Mouse (Mus musculus) brain, embryonic 14.5 days (tissue): ENCODE measurements around the gene Pde6b. TPM values are rescaled to one million over a fixed set of nuclear protein-coding genes. Genes with fewer than 3 reads are reported as not detected.

ENCODE experiments used
- DNase-seq: peaks from one replicate; pipeline ENCODE4 v3.0.0-alpha.2; 2011; ENCODE audit warnings: low read depth
- CTCF ChIP-seq: fragments of 200-500 bp; IDR thresholded peaks from 2 replicates; pipeline ENCODE4 v1.5.1; 2012; ENCODE audit warnings: inconsistent platforms, mild to moderate bottlenecking, moderate library complexity, borderline replicate concordance; ENCODE audit not compliant: insufficient read depth, insufficient read length; ENCODE audit errors: extremely low read depth
- POLR2A ChIP-seq: fragments of 200-500 bp; IDR thresholded peaks from 2 replicates; pipeline ENCODE4 v1.6.1; 2012; ENCODE audit warnings: mild to moderate bottlenecking, inconsistent platforms, borderline replicate concordance; ENCODE audit not compliant: poor library complexity, insufficient read depth, insufficient read length, severe bottlenecking; ENCODE audit errors: extremely low read depth
- polyA plus RNA-seq: library from polyadenylated mRNA; depleted of rRNA; stranded (reverse); fragments of >200 nt; gene quantifications from 2 replicates; pipeline ENCODE4 v1.2.3, GENCODE M21; 2012

Pde6b gene
- polyA plus RNA-seq, 1 experiment, result not detected

DNA sequence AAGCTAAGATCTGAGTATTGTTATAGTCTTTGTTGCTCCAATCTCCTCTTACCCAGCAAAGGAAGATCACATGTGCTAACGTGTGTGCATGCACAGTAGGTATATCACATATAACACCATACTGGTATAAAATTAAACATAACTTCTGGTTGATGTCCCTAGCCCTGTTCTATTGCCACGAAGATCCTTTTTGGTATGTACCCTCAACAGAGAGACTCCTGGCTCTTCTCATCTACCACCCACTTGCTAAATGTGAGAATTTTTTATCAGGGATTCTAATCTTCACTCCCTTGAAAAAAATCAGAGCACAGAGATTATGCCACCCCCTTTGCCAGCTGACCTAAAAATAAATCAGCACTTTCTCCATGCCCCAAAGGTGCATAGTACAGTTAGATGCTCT, 18.8 kb downstream of the Pde6b start:
- TF ChIP-seq CTCF (no peak), POLR2A (no peak)
- DNase-seq, result no peak

DNA sequence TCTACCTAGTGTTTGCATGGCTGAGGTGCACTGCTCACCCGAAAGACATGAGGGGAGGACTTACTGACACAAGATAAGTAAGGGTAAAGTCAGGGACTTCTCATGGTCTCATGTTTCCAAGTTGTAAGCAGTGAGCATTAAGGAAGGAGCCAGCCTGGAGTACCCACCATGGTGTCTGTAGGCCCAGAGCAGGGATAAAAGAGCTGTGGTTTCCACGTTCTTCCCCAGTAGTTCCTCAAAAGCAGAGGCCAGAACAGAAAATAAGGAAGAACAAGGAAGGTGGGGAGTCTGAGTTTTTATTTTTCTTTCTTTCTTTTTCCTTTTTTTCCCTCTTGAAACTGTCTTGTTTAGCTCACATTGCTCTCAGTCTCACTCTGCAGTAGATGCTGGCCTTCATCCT, 26.5 kb downstream of the Pde6b start:
- DNase-seq, result no peak
- TF ChIP-seq POLR2A, result no peak
- TF ChIP-seq CTCF, result no peak

DNA sequence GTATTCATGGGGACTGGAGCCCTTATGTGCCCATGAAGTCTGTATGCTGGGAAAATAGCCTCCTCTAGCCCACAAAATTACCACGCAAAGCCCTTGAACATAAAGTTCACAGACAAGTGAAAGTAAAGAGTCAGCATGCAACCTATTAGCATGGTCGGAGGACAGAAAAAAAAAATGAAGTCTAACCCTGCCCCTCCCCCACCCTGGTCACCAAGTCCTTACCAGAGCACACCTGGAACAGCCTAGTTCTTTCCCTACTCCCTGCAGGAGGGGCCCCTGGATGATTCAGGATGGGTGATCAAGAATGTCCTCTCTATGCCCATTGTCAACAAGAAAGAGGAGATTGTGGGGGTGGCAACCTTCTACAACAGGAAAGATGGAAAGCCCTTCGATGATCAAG, 34.5 kb downstream of the Pde6b start:
- TF ChIP-seq CTCF (no peak), POLR2A (no peak)
- DNase-seq, result no peak

DNA sequence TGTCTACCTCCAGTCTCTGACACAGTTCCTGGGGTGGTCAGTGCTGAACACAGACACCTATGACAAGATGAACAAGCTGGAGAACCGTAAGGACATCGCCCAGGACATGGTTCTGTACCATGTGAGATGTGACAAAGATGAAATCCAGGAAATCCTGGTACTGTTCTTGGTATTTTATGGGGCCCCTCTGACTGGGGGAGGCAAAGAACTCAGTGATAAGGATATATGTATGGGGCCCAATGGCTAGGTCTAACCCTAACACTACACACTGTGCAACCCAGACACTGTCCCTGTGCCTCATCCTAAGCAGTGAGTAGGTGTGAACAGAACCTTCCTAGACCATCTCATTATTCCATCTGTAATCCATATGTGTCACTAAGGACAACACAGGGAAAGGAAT, 35.2 kb downstream of the Pde6b start:
- no peak for DNase-seq
- TF ChIP-seq CTCF (no peak), POLR2A (no peak)

DNA sequence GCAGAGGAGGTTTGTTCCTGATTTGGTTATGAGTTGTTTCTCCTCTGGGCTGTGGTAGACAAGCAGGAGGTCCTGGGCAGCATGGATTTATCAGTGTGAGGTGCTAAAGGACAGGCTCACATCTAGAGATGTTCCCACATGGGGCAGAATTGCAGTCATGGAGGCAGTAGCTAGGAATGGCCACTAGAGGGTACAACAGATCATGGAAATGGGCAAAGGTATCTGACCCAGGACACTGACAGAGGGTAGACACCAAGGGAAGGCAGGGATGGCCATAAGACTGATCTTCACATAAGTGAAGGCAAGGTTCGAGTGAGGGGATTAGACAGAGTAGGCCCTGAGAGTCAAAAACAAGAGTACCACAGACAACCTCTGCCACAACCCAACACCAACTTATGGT, 39.0 kb downstream of the Pde6b start:
- peak; percentile 33 for DNase-seq
- TF ChIP-seq CTCF, result peak; percentile 71; the same call in 1 of the 2 replicates
- TF ChIP-seq POLR2A, result no peak

DNA sequence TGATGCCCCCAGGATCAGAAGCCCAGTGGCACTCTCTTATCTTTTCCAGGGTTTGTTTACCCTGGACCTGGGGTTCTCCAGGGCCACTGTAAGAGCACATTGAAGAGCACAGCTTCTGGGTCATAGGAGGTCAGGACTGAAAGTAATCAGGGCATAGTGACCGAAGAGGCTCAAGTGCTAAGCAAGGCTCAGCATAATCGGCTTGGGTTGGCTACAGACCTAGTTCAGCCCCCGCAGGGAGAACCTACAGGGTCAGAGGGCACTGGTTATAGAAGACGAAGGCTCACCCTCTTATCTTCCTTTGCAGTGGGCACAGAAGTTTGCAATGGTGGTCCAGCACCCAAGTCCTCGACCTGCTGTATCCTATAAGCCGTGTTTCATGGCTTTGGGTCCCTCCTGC, 43.0 kb downstream of the Pde6b start:
- DNase-seq, result no peak
- no peak for TF ChIP-seq POLR2A
- TF ChIP-seq CTCF, result no peak

DNA sequence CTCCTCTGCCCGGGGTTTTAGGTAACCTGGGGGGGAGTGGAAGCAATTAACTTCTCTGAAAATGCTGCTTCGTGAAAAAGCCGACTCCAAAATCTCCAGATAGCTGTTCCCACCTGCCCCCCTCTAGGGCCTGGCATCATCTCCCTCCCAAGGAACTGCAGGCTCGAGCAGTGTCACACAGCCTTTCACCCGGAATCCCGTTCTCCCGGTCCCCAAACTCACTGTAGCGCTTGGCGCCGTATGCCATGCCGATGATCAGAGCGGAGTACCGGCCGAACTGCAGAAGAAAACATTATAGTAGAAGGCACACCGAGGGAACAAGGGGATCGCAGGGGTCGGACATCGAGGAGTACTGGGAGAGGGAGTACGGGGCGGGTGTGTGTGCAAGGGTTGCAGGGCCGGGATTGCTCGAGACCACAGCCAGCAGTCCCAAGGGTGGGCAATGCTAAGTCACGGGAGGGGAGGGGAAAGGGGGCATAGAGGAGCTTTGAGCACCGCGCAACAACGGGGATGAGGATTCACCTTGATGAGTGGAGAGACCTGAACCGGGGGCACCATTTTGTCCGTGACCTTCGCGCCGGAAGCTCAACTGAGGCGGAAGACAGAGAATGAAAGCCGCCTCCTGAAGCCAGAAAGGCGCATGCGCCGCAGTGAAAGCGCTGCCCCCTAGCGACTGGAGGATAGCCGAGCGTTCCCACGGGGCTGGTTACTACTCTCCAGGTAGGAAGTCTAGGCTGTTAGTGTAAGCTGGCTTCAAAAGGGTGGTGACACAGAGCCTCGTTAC, 45.8 kb downstream of the Pde6b start, which contains the start of gene Atp5k:
Gene Atp5k (minus strand): TSS at position 645 of the 784 bp plus-strand sequence.
- DNase-seq, result peak; percentile 96
- peak; percentile 92 for TF ChIP-seq CTCF
- TF ChIP-seq POLR2A, result peak; percentile 46; the same call in 1 of the 2 replicates

DNA sequence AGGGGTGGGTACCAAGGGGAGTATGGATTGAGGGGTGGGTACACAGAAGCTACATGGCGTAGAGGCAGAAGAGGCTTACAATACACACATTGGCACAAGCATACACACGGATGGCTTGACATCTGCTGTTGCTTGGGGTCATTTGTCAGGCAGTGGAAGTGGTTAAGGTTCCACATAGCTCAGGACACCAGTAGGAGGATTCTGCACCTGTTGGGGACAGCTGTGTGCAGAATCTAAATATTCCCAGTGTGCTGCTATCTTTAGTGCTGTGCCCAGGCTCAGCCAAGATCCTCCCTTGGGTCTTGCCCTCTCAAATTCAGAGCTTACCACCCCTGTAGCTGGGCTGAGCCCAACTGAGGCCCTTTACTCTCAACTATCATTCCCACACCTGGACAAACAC, 47.9 kb downstream of the Pde6b start:
- no peak for TF ChIP-seq POLR2A
- TF ChIP-seq CTCF, result no peak
- no peak for DNase-seq

DNA sequence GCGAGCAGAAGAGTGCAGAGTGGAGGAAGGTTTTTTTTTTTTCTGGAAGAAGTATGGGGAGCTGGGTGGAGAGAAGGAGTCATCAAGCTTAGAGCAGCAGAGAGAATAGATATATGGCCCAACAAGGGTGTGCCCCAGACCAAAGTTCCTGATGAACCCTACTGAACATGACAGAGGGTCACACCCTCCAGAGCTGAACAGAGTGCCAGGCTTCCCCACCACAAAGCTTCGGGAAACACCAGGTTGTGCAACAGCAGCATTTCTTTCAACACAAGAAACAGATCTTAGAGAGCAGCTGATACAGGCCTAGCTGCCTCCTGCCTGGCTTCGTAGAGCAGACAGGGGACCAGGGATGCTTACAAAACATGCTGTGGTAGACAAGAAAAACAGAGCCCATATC, 58.8 kb downstream of the Pde6b start:
- TF ChIP-seq CTCF, result no peak
- TF ChIP-seq POLR2A, result no peak
- DNase-seq, result no peak

DNA sequence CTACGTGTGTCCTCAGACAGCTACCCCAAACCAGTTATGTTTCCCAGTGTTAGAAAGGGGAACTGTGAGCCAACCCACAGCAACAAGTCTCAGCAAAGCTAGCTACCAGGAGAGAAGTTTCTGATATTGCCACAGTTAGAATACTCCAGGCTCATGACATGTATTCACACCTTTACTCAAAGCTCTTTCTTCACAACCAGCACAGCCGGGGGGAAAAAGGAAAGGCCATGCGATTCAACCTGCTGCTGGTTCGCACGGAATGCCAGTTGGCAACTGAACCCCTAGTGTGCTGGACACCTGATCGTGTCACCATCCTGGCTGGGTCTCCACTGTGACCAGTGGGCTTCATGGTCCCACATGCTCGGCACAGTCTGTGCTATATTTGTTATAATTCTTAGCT, 59.7 kb downstream of the Pde6b start:
- DNase-seq, result no peak

DNA sequence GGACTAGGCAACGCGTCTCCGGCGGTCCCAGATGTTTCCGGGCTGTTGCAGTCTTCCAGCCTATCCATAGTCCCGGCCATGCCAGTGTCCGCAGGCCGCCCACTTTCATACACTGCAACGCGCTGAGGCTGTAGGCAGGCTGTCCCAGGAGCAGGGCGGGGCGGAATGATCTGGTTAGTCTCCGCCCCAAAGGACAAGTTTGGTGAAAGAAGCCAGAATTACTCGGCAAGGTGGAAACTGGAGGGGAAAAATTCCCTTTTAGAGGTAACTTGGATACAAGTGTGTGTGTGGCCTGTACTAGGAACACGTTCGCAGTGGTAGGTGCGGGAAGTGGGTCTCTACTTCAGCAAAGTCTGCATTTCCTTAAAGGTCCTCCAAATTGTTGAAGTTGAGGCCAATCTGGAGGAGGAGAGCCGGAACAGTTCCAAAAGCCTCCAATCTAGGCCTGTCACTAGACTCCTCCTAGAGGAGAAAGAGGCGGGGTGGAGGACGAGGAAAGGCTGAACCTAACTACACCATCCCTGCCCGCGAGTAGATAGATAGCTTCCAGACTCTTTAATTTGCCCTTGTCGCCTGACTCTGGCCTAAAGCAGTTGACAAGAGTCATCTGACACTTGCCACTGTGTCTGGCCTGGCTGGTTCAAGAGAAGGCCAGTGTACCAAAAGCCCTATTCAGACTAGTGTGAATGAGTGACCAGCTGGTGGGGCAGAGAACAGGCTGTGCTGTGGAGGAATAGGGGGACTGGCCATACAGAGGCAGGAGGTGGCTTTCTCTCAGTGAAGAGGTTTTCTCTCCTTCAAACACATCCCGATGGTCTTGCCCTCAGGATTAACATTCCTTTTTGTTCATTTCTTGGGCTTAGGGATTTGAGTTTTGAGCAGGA, 60.8 kb downstream of the Pde6b start, which contains the start of gene Mfsd7a:
Gene Mfsd7a (minus strand): TSS at position 107 of the 884 bp plus-strand sequence.
- no peak for TF ChIP-seq POLR2A
- DNase-seq, result peak; percentile 30

More for the DNA sequence above, 59.7 kb downstream of the Pde6b start:
- no peak for TF ChIP-seq POLR2A
- no peak for TF ChIP-seq CTCF
